Mouse (Mus musculus) embryonic fibroblast, embryonic 13.5 days (primary cell): ENCODE results near the gene Evc2.

Experiments
- CTCF ChIP-seq: IDR thresholded peaks from 2 replicates; pipeline ENCODE4 v1.5.1; 2011; ENCODE audit warnings: mild to moderate bottlenecking, control low read depth, low read length, moderate library complexity, borderline replicate concordance; ENCODE audit not compliant: insufficient read depth
- POLR2A ChIP-seq: IDR thresholded peaks from 2 replicates; pipeline ENCODE4 v1.6.1; 2011; ENCODE audit warnings: low read depth, mild to moderate bottlenecking, control low read depth, low read length, moderate library complexity

DNA sequence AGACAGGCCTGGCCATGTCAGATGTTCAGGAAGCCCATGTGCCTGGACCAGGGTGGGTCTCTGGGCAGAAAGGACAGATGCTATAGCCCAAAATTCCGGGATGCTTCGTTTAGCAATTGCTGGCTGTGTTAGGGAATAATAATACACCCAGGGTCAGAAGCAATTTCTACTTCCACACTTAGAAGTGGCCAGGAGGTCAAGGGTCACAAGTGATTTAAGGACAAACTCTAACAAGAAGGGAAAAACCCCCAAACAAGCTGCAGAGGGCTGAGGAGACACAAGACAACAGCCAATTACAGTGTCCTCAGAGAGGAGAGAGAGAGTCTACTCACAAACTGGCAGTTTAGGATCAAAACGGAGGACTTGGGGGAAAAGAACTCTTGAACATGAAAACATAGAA is 3.2 kb upstream of the Evc2 start:
- TF ChIP-seq POLR2A = no peak
- TF ChIP-seq CTCF = no peak
